In genomic region chrX:38564542-38565175, GRCm38 (mm10) we compare ENCODE assay signal across 7 mouse cellular contexts. TPM values are rescaled to one million over a fixed set of nuclear protein-coding genes. Genes with fewer than 3 reads are reported as not detected.
DNase-seq lines count a peak whose midpoint lies in the region; ATAC-seq lines count a peak whose summit lies in the region.

No protein-coding gene starts in this region.

- 12% methylated on average over 50 of the region's 52 CpGs for WGBS in embryonic facial prominence, embryonic 10.5 days
- 11% methylated on average over 49 of the region's 52 CpGs for WGBS in limb, embryonic 10.5 days
- WGBS in midbrain, embryonic 13.5 days, result 27% methylated on average over 47 of the region's 52 CpGs

- peaks cover 17% of the 10 kb centered on the region for H3K36me3 ChIP-seq in embryonic facial prominence, embryonic 10.5 days (replicated peaks)
- peaks cover 17% of the 10 kb centered on the region for H3K36me3 ChIP-seq in limb, embryonic 10.5 days
- 0 out of 2 replicates have a peak, but pooled peaks cover 8% of the 10 kb centered on the region for H3K36me3 ChIP-seq in midbrain, embryonic 13.5 days

- no peaks in the 10 kb centered on the region for H3K27me3 ChIP-seq in embryonic facial prominence, embryonic 10.5 days (replicated peaks; ENCODE audit: low read depth, poor library complexity, severe bottlenecking)
- no peaks in the 10 kb centered on the region for H3K27me3 ChIP-seq in limb, embryonic 10.5 days (ENCODE audit: low read depth, poor library complexity, severe bottlenecking)
- H3K27me3 ChIP-seq in midbrain, embryonic 13.5 days, result no peaks in the 10 kb centered on the region

- peak; percentile 93 for ATAC-seq in granulocyte monocyte progenitor cell, adult 5-6 weeks (replicated peaks; ENCODE audit: poor library complexity, severe bottlenecking)
- peak; percentile 96 for ATAC-seq in midbrain, embryonic 13.5 days

- H3K9ac ChIP-seq in midbrain, embryonic 13.5 days (replicated peaks), result peak overlapping the region; percentile 72

- no peaks in the 10 kb centered on the region for H3K4me1 ChIP-seq in embryonic facial prominence, embryonic 10.5 days
- H3K4me1 ChIP-seq in limb, embryonic 10.5 days, result no peaks in the 10 kb centered on the region
- peaks cover 15% of the 10 kb centered on the region for H3K4me1 ChIP-seq in midbrain, embryonic 13.5 days (replicated peaks)

- peak; percentile 92 for DNase-seq in adrenal gland, postnatal 10 days
- peak; percentile 91 for DNase-seq in embryonic facial prominence, embryonic 10.5 days (ENCODE audit: low spot score)
- peak; percentile 95 for DNase-seq in kidney, adult 11 months
- DNase-seq in limb, embryonic 10.5 days (ENCODE audit: low spot score), result peak; percentile 84
- DNase-seq in spleen, adult 12 weeks (ENCODE audit: low spot score), result peak; percentile 74

- H3K9me3 ChIP-seq in embryonic facial prominence, embryonic 10.5 days, result no peaks in the 10 kb centered on the region; the same call in 1 of the 2 replicates
- no peaks in the 10 kb centered on the region for H3K9me3 ChIP-seq in limb, embryonic 10.5 days (replicated peaks)
- no peaks in the 10 kb centered on the region for H3K9me3 ChIP-seq in midbrain, embryonic 13.5 days

- H3K27ac ChIP-seq in embryonic facial prominence, embryonic 10.5 days (replicated peaks), result peak overlapping the region; percentile 94
- peak overlapping the region; percentile 94 for H3K27ac ChIP-seq in limb, embryonic 10.5 days
- H3K27ac ChIP-seq in midbrain, embryonic 13.5 days, result peak overlapping the region; percentile 91

- peak overlapping the region; percentile 65 for H3K4me3 ChIP-seq in embryonic facial prominence, embryonic 10.5 days
- H3K4me3 ChIP-seq in limb, embryonic 10.5 days, result peak overlapping the region; percentile 59
- peak overlapping the region; percentile 52 for H3K4me3 ChIP-seq in midbrain, embryonic 13.5 days (replicated peaks)

- H3K4me2 ChIP-seq in midbrain, embryonic 13.5 days (replicated peaks), result peak overlapping the region; percentile 68

RNA-seq across cellular contexts. Expression of gene Cul4b, which starts 11.3 kb away (rescaled TPM):
- 10 to 100 TPM; 34.4 to 36.7 TPM for total RNA-seq in adrenal gland, postnatal 10 days (2021)
- 48.3 and 50.1 TPM in 2 replicates for polyA plus RNA-seq in embryonic facial prominence, embryonic 10.5 days (2016; fragmentation: Nextera tagmentation; extraction: Ambion mirVana)
- 38.5 and 39.3 TPM in 2 replicates for total RNA-seq in granulocyte monocyte progenitor cell, adult 5-6 weeks (2014; fragmentation: Nextera tagmentation)
- 50.1 and 75.2 TPM in 2 replicates for total RNA-seq in granulocyte monocyte progenitor cell, adult 5-6 weeks (2017)
- polyA plus RNA-seq in limb, embryonic 10.5 days (2016; fragmentation: Nextera tagmentation; extraction: Ambion mirVana), result 46.4 and 54.2 TPM in 2 replicates
- 19.1 and 20.0 TPM in 2 replicates for polyA plus RNA-seq in midbrain, embryonic 13.5 days (2015; fragmentation: Nextera tagmentation; extraction: Ambion mirVana)

RNA-seq across cellular contexts. Expression of gene Mcts1, which starts 35.7 kb away (rescaled TPM):
- total RNA-seq in adrenal gland, postnatal 10 days (2021), result 10 to 100 TPM; 87.5 to 93.6 TPM
- polyA plus RNA-seq in embryonic facial prominence, embryonic 10.5 days (2016; fragmentation: Nextera tagmentation; extraction: Ambion mirVana), result 69.3 and 74.1 TPM in 2 replicates
- total RNA-seq in granulocyte monocyte progenitor cell, adult 5-6 weeks (2014; fragmentation: Nextera tagmentation), result 107 and 143 TPM in 2 replicates
- total RNA-seq in granulocyte monocyte progenitor cell, adult 5-6 weeks (2017), result 59.6 and 80.6 TPM in 2 replicates
- polyA plus RNA-seq in limb, embryonic 10.5 days (2016; fragmentation: Nextera tagmentation; extraction: Ambion mirVana), result 72.2 and 72.9 TPM in 2 replicates
- polyA plus RNA-seq in midbrain, embryonic 13.5 days (2015; fragmentation: Nextera tagmentation; extraction: Ambion mirVana), result 162 and 168 TPM in 2 replicates

Comparison
In these comparisons a context has a peak if more than half of its experiments do, and no peak if none do; other contexts are left out.
1. Peak in every context shown above with its lines: DNase-seq, ATAC-seq, H3K4me3 ChIP-seq and H3K27ac ChIP-seq.